Mouse (Mus musculus) embryo, embryonic 9.5 days (tissue): ENCODE data around the gene Pmp22.

ENCODE experiments used
- DNase-seq: peaks from one replicate; pipeline ENCODE4 v3.0.0-alpha.2; 2017; ENCODE audit errors: extremely low spot score

Gene Pmp22

DNA sequence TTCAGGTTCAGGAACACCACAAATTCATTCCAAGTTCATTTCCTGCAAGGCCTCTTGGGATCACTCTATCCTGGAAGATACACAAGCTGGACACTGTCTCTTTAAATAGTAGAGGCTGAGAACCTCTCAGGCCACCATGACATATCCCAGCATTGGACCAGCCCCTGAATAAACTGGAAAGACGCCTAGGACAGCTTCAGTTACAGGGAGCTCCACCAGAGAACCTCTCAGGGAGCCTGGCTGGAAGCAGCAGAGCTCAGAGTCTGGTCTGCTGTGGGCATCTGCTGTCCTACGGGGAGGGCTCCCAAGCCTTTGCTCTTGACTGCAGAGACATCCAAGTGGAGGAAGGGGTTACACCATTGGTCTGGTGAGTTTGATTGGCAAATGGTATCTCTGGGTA is at the start of gene Pmp22:
Gene Pmp22 (plus strand): TSS at position 199 of the 400 bp plus-strand sequence.
- DNase-seq, result no peak

DNA sequence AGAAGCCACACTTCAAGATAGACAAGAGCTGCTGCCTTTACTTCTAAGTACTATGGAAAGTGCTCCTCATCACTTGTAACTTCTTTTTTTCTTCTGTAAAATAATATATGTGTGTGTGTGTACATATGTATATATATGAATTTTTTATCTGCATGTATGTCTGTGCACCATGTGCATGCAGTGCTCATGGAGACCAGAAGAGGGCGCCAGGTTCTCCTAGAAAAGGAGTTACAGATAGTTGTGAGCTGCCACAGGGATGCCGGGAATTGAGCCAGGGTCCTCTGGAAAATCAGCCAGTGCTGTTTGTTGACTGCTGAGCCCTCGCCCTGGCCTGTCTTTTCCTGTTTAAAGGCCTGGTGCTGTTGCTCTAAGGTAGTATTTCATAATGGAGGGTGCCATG is 44.2 kb upstream of the Pmp22 start:
- no peak for DNase-seq

DNA sequence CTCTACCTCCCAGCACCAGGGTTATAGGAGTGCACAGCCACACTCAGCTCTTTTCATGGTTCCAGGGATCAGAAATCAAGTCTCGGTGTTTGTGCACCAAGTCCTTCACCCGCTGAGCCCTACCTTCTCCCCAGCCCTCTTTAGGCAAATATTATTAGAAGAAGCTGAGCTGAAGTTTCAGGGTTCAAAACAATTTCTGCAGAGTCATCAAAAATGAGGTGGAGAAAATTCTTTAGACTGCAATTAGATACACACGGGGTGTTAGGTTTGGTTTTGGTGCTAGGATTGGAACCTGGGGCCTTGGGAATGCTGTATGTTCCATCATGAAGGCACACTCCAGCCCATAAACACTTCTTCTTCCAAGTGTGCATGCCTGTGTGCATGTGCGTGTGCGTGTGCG is 40.1 kb upstream of the Pmp22 start:
- no peak for DNase-seq

DNA sequence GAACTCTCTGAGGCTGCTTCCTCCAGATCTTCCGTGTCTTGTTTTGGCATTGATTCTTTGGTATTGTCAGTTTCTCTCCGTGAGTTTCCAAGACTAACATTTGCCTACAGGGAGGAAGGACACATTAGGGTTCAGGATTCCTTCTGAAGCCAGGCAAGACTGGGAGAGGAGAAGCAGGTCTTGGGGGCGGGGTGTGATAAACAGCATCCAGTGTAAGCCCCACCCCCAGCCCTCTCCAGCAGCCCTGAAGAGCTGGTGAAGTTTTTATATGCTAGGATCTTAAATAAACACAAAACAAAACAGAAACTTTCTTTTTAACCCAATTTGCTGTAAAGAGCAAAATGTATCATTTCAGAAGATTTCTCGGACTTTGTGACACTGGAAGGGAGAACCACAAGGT is 38.6 kb upstream of the Pmp22 start:
- DNase-seq, result no peak

DNA sequence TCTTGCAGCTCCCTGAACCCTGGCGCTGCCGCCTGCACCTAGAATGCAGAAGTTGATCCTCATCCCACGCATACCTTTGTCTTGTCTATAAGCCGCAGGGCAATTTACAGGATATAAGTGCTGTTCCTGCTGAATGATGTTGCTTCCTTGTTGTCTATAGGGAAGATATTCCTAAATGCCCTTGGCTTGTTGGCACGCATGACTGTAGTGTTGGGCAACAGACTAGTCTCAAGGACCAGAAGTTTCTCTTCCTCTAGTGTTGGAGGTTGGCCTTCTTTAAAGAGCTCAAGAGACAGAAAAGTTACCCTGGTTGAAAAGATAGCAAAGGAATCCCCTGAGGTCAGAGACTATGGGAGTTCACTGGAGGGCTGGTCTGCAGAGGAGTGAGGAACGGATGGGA is 37.8 kb upstream of the Pmp22 start:
- DNase-seq, result no peak

DNA sequence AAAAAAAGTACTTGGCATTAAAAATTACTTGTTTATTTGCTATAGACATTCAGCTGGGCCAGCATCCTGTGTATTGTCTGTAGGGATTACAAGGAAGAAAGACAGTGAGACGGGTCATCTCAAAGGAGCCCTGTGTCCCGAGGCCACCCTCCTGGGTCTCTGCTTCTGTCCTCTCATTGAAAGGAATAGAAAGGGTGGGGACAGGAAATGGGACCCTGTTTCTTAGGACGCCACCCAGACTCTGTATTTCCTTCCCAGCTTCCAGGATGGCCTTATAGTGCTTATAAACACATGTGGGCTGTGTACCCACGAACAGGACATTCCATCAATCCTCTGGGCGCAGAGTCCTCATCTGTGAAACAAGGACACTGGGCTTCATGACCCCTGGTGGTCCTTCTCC is 36.5 kb upstream of the Pmp22 start:
- DNase-seq, result no peak

DNA sequence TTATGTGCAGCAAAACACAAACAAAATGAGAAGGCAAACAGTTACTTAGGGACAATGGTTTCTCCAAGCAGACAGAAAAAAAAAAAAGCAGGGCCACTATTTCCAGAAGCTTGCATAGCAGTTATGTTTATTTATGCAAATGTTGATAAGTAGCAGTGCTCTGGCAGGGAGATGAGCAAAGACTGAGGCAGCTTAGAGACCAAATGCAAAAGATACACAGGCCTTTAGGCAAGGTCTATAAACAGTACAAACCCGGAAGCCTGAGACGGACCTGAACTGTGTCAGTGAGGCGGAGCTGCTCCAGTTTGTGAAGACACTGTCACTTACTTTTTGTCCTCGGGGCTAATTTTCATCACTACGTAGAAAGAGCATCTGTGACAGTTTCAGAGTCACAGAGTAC is 35.2 kb upstream of the Pmp22 start:
- DNase-seq, result no peak

DNA sequence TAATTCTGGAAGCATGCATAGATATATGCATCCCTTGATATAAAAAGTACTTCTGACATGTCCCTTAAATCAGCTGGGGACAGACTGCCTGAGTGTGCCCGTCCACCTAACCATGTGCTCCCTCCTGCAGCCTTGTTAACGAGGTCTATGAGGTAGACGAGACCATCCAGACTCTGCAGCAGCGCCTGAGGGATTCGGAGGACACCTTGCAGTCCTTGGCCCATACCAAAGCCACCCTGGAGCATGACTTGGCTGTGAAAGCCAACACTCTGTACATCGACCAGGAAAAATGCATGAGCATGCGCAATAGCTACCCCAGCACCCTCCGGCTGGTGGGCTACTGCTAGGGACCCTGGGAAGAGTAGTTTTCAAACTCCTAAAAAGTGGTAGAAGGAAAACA is 34.3 kb upstream of the Pmp22 start:
- DNase-seq, result no peak

DNA sequence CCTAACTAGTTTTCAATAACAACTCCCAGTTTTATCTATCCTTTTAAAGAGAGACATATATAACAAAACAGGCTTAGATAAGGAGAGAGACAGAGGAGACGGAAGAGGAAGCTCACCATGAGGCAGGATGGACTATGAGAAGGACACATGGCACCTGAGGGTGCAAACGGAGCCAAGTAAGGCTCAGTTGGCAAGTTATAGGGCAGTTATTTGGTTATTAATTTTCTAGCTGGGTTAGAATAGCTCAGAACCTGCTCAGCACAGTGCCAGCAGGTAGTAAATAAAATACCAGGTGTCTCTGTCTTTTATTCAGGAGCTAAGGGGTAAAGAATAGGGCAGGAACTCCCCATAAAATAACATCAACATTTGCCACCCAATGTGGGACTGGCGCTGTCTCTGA is 30.8 kb upstream of the Pmp22 start:
- no peak for DNase-seq

DNA sequence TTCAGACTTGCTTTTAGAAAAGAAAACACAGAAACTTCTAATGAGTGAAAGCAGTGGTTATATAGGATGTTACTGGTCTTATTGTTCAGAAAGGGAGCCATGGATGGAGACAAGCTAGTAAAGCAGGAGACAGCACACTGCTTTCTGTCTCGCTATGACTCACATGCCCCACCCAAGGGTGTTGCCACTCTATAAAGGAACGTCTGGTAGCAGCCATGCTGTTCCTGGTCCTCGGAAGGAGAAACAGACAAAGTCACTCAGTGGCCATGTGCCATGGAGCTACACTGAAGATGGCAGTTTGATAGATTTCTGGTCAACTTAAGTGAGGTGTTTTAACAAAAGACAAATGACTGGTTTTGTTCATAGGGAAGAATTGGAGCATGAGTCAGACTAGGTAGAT is 29.4 kb upstream of the Pmp22 start:
- DNase-seq, result no peak

DNA sequence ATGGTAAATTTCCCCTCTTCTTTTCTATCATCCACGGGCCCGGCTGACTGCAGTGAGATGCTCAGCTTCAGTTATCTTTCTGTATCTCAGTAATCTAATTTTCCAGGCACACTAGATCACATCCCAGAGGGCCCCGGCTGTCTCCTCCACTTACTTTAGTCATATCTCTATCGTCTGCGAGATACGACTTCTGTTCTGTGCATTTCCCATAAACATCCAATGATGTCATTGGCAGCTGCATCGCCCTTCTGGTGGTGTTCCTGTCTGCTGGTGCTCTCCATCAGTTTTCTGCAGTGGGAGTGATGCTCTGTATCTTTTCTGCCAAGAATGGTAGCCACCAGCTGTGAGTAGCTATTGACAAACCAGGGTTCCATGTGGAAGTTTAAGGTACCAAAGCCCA is 25.5 kb upstream of the Pmp22 start:
- DNase-seq, result no peak

DNA sequence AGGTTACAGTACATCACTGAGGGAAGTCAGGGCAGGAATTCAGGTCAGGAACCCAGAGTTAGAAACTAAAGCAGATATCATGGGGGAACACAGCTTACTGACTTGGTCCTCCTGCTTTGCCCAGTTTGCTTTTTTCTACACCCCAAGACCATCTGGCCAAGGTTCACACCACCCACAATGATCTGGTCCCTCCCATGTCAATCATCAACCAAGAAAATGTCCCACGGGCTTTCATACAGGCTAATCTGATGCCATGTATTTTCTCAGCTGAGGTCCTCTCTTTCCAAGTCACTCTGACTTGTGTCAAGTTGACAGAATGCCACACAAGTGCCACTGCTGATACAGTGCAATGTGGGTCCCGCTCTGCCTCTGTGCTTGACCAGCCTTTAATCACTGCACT is 24.8 kb upstream of the Pmp22 start:
- DNase-seq, result no peak

DNA sequence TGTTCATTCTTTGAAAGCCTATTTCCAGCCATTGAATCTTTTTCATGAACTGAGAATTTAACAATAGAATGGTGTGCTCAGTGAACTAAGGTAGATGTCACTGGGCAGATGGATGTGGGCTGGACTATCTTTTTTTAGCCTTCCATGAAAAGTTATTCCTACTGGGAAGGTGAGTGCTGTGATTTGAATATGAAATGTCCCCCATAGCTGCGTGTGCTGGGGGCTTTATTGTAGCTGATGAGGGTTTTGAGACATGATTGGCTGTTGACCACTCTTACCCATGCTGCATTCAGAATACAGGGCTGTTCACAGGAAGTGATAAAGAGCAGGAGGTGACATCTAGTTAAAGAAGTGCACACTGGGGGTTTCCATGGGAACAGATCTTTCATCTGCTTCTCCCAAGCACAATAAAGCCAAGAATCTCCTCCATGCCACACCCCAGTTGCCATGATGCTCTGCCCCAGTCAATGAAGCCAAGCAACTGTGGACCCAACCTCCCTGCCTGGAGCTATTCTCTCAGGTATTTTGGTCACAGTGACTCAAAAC is 19.5 kb upstream of the Pmp22 start:
- no peak for DNase-seq

DNA sequence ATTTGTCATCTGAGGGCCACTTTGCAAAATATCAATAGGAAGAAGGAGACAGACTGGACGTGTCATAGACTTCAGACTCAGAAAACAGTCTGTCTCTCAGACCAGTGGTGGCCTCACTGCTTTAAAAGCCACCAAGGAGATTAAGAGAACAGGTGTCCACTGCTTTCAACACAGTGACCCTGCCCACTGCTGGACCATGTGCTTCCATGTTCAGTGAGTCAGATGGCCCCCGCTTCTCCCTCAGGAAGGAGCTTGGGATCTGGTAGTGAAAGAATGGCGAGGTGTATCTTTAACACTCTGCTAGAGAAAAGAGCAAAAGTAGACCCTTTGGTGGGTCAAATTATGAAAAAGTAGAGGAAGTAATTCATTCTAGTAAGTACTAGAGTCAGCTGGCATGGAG is 18.5 kb upstream of the Pmp22 start:
- DNase-seq, result no peak

DNA sequence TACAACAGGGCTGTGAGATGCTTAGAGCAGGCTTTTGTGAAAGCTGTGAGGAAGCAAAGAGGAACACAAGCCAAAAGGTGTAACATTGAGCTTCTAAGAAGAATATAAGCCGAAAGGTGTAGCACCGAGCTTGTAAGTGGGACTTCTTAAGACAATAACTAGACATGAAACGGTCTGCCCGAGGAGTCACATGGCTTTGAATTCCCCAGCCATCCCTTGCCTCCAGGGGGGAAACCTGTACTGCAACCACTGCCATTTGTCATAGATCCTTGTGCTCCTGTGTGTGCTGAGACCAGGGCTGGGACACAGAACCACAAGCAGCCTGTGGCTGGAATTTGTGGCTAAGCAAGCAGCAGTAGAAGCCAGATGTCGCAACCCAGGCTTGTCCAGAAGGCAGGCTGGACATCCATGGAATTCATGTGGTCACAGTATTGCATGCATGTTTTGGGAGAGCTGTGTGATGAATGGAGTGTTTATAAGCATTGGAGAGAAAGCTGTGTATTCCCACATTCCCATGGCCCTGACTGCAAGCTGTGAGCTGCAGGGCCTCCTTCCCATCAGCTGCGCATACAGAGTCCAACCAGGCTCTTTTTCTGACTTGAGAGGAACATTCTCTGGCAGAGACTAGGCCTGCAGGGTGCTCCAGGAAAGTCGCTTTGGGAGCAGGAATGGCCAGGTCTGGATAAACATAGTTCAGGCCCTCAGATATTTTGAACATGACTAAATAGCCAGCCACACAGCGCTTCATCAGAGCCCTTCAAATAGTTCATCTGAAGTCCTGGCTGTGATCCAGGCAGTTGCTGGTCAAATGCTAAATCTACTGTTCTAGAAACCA is 13.8 kb upstream of the Pmp22 start:
- no peak for DNase-seq

DNA sequence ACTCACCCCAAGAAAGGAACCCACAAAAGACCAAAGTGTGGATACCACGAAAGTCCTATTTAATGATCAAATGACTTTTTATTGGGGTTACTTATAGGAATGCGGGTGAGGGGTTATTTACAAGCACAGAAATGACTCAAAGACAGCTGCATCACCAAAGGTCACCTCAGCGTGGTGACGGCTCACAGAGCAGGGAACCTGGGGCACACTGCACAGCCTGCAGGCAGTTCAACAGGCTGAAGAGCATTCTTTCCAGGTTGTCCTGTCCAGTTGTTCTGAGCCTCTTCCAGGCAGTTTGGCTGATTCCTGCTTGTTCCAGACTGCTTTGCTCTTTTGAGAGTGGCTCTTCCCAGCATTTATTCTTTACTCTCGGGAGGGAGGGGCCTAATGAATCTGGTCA is 12.1 kb upstream of the Pmp22 start:
- DNase-seq, result no peak

DNA sequence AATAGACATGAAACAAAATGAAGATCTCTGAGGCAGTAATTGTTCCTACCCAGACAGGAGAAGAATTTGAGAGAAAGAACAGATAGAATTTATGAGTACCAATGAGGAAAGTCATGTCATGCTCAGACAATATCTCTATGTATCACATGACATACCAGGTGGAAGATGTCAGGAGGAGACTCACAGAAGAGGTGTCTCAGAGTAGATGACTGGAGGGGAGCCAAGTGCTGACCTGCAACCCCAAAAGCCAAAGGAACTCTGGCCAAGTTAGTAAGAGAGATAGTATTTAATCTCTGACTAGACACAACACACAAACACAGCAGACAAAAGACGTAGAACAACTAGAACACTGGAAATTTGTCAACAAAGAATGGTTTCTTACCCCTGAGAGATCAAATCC is 11.5 kb upstream of the Pmp22 start:
- DNase-seq, result no peak

DNA sequence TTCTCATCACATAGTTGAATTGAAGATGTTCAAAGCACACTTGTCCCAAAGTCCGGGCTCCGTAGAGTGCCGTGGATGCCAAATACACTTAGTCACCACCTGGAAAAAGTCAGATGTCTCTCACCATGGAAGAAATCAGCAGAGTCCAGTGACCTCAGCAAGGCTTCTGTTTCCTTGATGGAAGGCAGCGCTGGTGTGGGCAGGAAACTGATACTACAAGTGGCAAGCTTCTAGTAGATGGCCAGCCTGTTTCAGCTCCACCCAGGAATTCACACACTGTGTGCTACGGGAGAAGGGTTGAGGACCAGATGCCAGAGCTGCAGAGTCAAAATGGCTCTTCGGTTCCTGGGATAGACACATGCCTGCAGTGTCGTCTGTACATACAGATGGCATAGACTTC is 9.0 kb upstream of the Pmp22 start:
- no peak for DNase-seq

DNA sequence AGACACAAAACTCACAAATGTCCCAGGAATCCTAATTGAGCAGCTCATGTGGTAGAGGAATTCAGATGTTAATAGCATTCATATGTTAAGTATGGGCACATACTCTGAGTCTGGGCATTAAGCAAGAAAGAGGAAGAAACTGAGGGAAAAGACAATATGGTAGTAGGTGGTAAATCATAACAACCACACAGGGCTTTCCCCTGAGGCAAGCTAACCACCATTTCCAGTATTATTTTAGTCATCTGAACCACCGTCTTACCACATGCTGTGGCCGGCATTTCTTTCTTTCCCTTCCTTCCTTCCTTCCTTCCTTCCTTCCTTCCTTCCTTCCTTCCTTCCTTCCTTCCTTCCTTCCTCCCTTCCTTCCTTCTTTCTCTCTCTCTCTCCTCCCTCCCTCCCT is 6.5 kb upstream of the Pmp22 start:
- no peak for DNase-seq

DNA sequence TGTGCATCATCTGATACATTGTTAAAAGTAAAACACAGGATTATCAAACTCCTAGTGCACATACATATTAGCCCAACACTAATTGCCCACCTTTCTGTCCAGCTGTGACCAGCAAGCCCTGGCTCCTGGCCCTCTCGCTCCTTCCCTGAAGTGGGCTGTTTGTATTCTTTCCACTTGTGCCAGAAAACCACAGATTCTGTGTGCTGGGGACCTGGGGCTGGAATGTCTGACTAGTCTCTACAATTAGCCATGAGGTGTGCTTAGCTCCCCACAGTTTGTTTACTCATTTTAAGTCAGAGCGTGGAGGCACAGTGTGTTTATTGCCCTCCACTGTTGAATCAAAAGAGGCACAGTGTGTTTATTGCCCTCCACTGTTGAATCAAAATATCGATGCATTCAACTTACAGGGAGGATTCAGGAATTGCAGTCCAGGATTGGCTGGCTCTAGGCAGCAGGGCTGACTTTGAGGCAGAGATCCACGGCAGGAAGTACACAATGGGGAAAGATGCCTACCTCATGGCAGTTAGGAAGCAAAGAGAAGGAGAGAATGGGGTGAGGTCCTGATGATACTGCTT is 5.9 kb upstream of the Pmp22 start:
- DNase-seq, result no peak

DNA sequence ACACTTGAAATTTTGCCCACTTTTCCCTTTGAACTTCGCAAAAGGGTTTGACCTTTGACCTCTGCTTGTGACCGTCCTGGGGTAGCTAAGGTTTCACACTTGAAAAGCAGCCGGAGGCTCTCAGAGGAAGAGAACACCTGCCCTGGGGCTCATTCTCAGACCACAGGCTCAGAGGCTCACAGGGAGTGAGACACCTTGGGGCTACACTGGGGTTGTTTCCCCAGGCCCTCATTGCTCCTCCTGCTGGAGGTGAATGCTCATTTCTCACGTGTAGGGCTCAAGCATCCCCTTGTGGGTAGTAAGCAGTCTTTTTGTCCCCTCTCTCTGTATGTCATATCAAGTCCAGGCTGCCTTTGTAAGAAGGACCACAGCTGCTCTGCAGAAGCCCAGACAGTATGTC is 4.5 kb upstream of the Pmp22 start:
- DNase-seq, result peak; percentile 38

DNA sequence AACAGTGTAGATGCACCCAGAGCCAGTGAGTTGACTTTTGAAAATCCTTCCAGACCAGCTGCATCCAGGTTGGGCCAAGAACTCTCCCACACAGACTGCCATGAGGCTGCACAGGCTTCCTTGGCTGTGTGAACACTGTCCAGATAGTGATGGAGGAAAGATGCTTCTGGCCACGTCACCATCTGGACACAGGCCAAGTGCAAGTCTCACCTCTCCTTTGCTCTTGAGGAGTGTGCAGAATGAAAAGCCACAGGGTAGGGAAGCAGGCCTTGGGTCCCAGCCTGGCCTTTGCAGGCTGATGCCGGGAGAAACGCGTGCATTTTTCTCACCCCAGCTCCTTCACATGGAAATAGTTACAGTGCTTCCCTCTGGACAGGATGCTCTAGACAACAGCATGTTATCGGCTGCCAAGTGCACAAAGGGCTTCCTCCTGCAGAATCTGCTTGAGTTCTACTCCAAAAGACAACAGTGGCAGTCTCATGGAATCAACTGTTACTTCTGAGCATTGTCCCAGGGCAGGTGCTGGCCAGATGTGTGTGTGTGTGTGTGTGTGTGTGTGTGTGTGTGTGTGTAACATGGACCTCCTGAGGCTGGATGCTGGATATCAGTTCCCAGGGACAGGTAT is 2.8 kb upstream of the Pmp22 start:
- DNase-seq, result no peak

DNA sequence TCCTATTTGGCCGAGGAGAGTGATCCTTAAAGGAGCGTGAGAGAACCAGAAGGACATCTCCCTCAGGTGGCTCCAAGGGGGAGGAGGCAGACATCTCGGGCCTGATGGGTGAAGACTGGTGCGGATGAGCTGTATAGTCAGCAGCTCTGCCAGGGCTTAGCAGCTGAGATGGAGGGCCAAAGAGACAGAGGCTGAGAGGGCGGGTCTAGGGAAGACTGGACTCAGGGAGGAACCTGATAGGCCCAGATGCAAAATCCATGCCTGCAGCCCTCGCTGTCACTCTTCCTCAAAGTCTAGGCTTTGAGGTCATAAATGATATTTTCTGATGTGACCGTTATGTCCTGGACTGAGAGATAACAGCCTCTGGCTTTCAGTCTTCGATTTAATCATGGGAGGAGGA is 1.8 kb upstream of the Pmp22 start:
- DNase-seq, result no peak
